ENCODE assay signal across 10 mouse cellular contexts in genomic region chr15:87367381-87367780, GRCm38 (mm10).
A peak's percentile ranks its signal among the peaks of the same experiment; 100 is the strongest.
DNase-seq lines count a peak whose midpoint lies in the region; ATAC-seq and TF ChIP-seq lines count a peak whose summit lies in the region.
"Had no signal": no experiment of that assay in that cellular context is flagged by ENCODE, and none has a peak within 500 bp of the region (broad histone marks: within the 10 kb centered on the region; RNA-seq: fewer than 3 reads in every experiment).

No protein-coding gene starts in this region.

- H3K36me3 ChIP-seq in kidney, adult 2 months (ENCODE audit: control insufficient read depth, insufficient read depth, low read length), result no peaks in the 10 kb centered on the region
- no peaks in the 10 kb centered on the region for H3K36me3 ChIP-seq in kidney, embryonic 14.5 days (ENCODE audit: control insufficient read depth, insufficient read depth, low read length)
- no peaks in the 10 kb centered on the region for H3K36me3 ChIP-seq in neural tube, embryonic 15.5 days
- H3K36me3 ChIP-seq in testis, adult 2 months (ENCODE audit: control insufficient read depth, insufficient read depth, low read length), result no peaks in the 10 kb centered on the region
- H3K36me3 ChIP-seq: hindbrain, embryonic 15.5 days had no signal

- no peak for ATAC-seq in kidney, embryonic 14.5 days (ENCODE audit: low FRiP score, low TSS enrichment)
- ATAC-seq in neural tube, embryonic 15.5 days (ENCODE audit: low FRiP score), result no peak

- H3K27ac ChIP-seq in kidney, adult 2 months (ENCODE audit: insufficient read depth, low read depth, low read length), result no peak overlapping the region
- H3K27ac ChIP-seq in kidney, embryonic 14.5 days (ENCODE audit: low read depth, low read length), result no peak overlapping the region
- no peak overlapping the region for H3K27ac ChIP-seq in neural tube, embryonic 15.5 days (replicated peaks)
- no peak overlapping the region for H3K27ac ChIP-seq in testis, adult 2 months (ENCODE audit: control insufficient read depth, insufficient read depth, low read depth, low read length)
- H3K27ac ChIP-seq: hindbrain, embryonic 15.5 days had no signal

- H3K9me3 ChIP-seq in kidney, embryonic 14.5 days (ENCODE audit: control insufficient read depth, low read length), result 0 out of 2 replicates have a peak, but pooled peaks cover 3% of the 10 kb centered on the region
- no peaks in the 10 kb centered on the region for H3K9me3 ChIP-seq in neural tube, embryonic 15.5 days (replicated peaks)
- H3K9me3 ChIP-seq: hindbrain, embryonic 15.5 days had no signal

- TF ChIP-seq CTCF in kidney, adult 2 months (conservative IDR thresholded peaks at IDR 0.05; ENCODE audit: insufficient read depth, insufficient read length, low read depth, low read length), result peak; percentile 37
- TF ChIP-seq CTCF in testis, adult 2 months (IDR thresholded peaks at IDR 0.05; ENCODE audit: control insufficient read depth, insufficient read depth, insufficient replicate concordance, low read depth, low read length), result peak; percentile 87

- no peak overlapping the region for H3K4me2 ChIP-seq in kidney, embryonic 14.5 days (replicated peaks; ENCODE audit: low read depth, low read length)
- no peak overlapping the region for H3K4me2 ChIP-seq in neural tube, embryonic 15.5 days
- H3K4me2 ChIP-seq: hindbrain, embryonic 15.5 days had no signal

- TF ChIP-seq POLR2A in kidney, adult 2 months (IDR thresholded peaks at IDR 0.05; ENCODE audit: low read depth, low read length), result no peak
- TF ChIP-seq POLR2A in testis, adult 2 months (IDR thresholded peaks at IDR 0.05; ENCODE audit: control insufficient read depth, low read depth, low read length), result no peak

- DNase-seq in adrenal gland, postnatal 10 days, result peak; percentile 4
- DNase-seq in adrenal gland, postnatal 36 days, result no peak
- DNase-seq in kidney, adult 2 months, result no peak
- DNase-seq in neural tube, embryonic 10.5 days (ENCODE audit: extremely low spot score, low spot score), result peak; percentile 31
- no peak for DNase-seq in ovary, postnatal 36 days (ENCODE audit: low spot score)

- no peak overlapping the region for H3K9ac ChIP-seq in kidney, embryonic 14.5 days (ENCODE audit: low read depth, low read length)
- no peak overlapping the region for H3K9ac ChIP-seq in neural tube, embryonic 15.5 days (replicated peaks)
- H3K9ac ChIP-seq: hindbrain, embryonic 15.5 days had no signal

- no peaks in the 10 kb centered on the region for H3K4me1 ChIP-seq in kidney, adult 2 months (ENCODE audit: control insufficient read depth, insufficient read depth, low read length)
- H3K4me1 ChIP-seq in kidney, embryonic 14.5 days (ENCODE audit: control insufficient read depth, insufficient read depth, low read length), result no peaks in the 10 kb centered on the region
- H3K4me1 ChIP-seq in neural tube, embryonic 15.5 days, result no peaks in the 10 kb centered on the region
- no peaks in the 10 kb centered on the region for H3K4me1 ChIP-seq in testis, adult 2 months (ENCODE audit: control insufficient read depth, insufficient read depth, low read length)
- H3K4me1 ChIP-seq: hindbrain, embryonic 15.5 days; megakaryocyte, embryonic 14.5 days had no signal

- 48% methylated on average over 5 of the region's 5 CpGs for WGBS in kidney, adult 2 months
- 39% methylated on average over 5 of the region's 5 CpGs for WGBS in kidney, embryonic 14.5 days
- WGBS in neural tube, embryonic 15.5 days, result 48% methylated on average over 5 of the region's 5 CpGs

- no peaks in the 10 kb centered on the region for H3K27me3 ChIP-seq in kidney, adult 2 months (replicated peaks; ENCODE audit: control insufficient read depth, insufficient read depth, low read length)
- no peaks in the 10 kb centered on the region for H3K27me3 ChIP-seq in kidney, embryonic 14.5 days (ENCODE audit: control insufficient read depth, insufficient read depth, low read length)
- no peaks in the 10 kb centered on the region for H3K27me3 ChIP-seq in neural tube, embryonic 15.5 days (replicated peaks)
- H3K27me3 ChIP-seq in testis, adult 2 months (ENCODE audit: control insufficient read depth, insufficient read depth, low read length), result no peaks in the 10 kb centered on the region
- H3K27me3 ChIP-seq: hindbrain, embryonic 15.5 days; megakaryocyte, embryonic 14.5 days had no signal

- no peak overlapping the region for H3K4me3 ChIP-seq in kidney, adult 2 months (ENCODE audit: insufficient read depth, low read depth, low read length)
- no peak overlapping the region for H3K4me3 ChIP-seq in kidney, embryonic 14.5 days (ENCODE audit: low read length)
- H3K4me3 ChIP-seq in neural tube, embryonic 15.5 days (replicated peaks), result no peak overlapping the region
- H3K4me3 ChIP-seq in testis, adult 2 months (ENCODE audit: control insufficient read depth, low read depth, low read length), result no peak overlapping the region
- H3K4me3 ChIP-seq: hindbrain, embryonic 15.5 days; megakaryocyte, embryonic 14.5 days had no signal

Comparison
In these comparisons a context has a peak if more than half of its experiments do, and no peak if none do; other contexts are left out.
1. DNase-seq: peak in adrenal gland, postnatal 10 days (single experiment) and neural tube, embryonic 10.5 days (single experiment); none in adrenal gland, postnatal 36 days (0 of 2), kidney, adult 2 months (single experiment) and ovary, postnatal 36 days (single experiment).